Mouse (Mus musculus) CH12.LX (cell line): ENCODE results near the gene Crbn.

ENCODE experiments used
- CTCF ChIP-seq, 2 experiments: IDR thresholded peaks in 1 of 2; conservative IDR thresholded peaks in 1 of 2; 2 replicates each; pipeline ENCODE4 v1.5.1; 2011 to 2012; ENCODE audit warnings: low read depth in 2 of 2, low read length in 2 of 2, improper control_type of control experiment in 1 of 2, inconsistent platforms in 1 of 2, mild to moderate bottlenecking in 1 of 2, moderate library complexity in 1 of 2
- ETS1 ChIP-seq: conservative IDR thresholded peaks from 2 replicates; pipeline ENCODE4 v1.6.1; 2012; ENCODE audit warnings: low read depth, mild to moderate bottlenecking, inconsistent platforms, low read length, improper control_type of control experiment, moderate library complexity
- ZMIZ1 ChIP-seq: IDR thresholded peaks from 2 replicates; pipeline ENCODE4 v1.6.1; 2012; ENCODE audit warnings: low read depth, mild to moderate bottlenecking, inconsistent platforms, low read length, improper control_type of control experiment

DNA sequence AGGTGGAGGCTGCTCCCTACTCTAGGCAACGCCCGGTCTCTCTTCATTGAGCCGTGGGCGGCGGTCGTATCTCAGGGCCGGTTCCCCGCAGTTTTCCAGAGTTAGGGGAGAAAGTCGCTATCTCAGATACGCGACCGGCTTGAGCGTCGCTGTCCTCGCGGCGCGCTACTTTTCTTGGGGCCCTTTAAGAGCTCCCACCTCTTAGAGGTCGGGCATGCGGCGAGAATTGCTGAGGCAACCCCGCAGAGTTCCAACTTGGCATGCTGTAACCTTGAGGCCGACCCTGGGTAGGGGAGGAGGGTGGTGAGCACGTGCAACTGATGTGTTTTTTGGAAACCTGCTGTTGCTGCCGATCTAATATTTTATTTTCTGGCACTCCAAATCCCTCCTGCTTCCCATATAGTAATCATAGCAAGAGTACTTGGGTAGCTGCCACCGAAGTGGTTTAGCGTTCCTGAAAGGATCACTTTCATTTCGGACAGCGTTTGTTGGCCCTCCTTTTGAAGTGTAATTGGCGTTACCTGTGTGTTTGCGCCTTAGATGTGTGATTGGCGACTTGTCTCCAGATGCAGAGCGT, 30.5 kb downstream of the Crbn start:
- no peak for TF ChIP-seq ZMIZ1
- no peak for TF ChIP-seq CTCF (conservative IDR thresholded peaks at IDR 0.05 in 1 of 2, IDR thresholded peaks at IDR 0.05 in 1 of 2; ENCODE audit: low read depth in 2 of 2, low read length in 2 of 2)
- no peak for TF ChIP-seq ETS1
